Comparison of ENCODE assay signal across 8 mouse cellular contexts in genomic region chr2:49727199-49727598, GRCm38 (mm10).
DNase-seq lines count a peak whose midpoint lies in the region; ATAC-seq lines count a peak whose summit lies in the region.

No protein-coding gene starts in this region.

- no peaks in the 10 kb centered on the region for H3K9me3 ChIP-seq in embryonic facial prominence, embryonic 11.5 days (replicated peaks; ENCODE audit: control insufficient read depth, low read length)
- H3K9me3 ChIP-seq in kidney, embryonic 15.5 days (replicated peaks): no peaks in the 10 kb centered on the region
- no peaks in the 10 kb centered on the region for H3K9me3 ChIP-seq in limb, embryonic 15.5 days

- H3K4me1 ChIP-seq in embryonic facial prominence, embryonic 11.5 days (ENCODE audit: control insufficient read depth, insufficient read depth, low read length): no peaks in the 10 kb centered on the region
- peaks cover 35% of the 10 kb centered on the region for H3K4me1 ChIP-seq in kidney, embryonic 15.5 days
- peaks cover 6% of the 10 kb centered on the region; the same call in 1 of the 2 replicates for H3K4me1 ChIP-seq in limb, embryonic 15.5 days

- H3K4me3 ChIP-seq in embryonic facial prominence, embryonic 11.5 days (ENCODE audit: low read depth, low read length): no peak overlapping the region
- H3K4me3 ChIP-seq in kidney, embryonic 15.5 days (replicated peaks): no peak overlapping the region
- no peak overlapping the region for H3K4me3 ChIP-seq in limb, embryonic 15.5 days

- no peaks in the 10 kb centered on the region for H3K36me3 ChIP-seq in embryonic facial prominence, embryonic 11.5 days (replicated peaks; ENCODE audit: control insufficient read depth, insufficient read depth, low read depth, low read length)
- H3K36me3 ChIP-seq in kidney, embryonic 15.5 days: no peaks in the 10 kb centered on the region
- H3K36me3 ChIP-seq in limb, embryonic 15.5 days: no peaks in the 10 kb centered on the region

- WGBS in embryonic facial prominence, embryonic 11.5 days: 21% methylated on average over 7 of the region's 7 CpGs
- WGBS in kidney, embryonic 15.5 days: 16% methylated on average over 7 of the region's 7 CpGs
- 11% methylated on average over 7 of the region's 7 CpGs for WGBS in limb, embryonic 15.5 days

- no peak overlapping the region for H3K9ac ChIP-seq in embryonic facial prominence, embryonic 11.5 days (replicated peaks; ENCODE audit: low read length)
- no peak overlapping the region for H3K9ac ChIP-seq in kidney, embryonic 15.5 days
- no peak overlapping the region for H3K9ac ChIP-seq in limb, embryonic 15.5 days

- DNase-seq in adipocyte (ENCODE audit: low spot score): peak; percentile 85
- DNase-seq in embryonic facial prominence, embryonic 11.5 days (ENCODE audit: low spot score): peak; percentile 88
- DNase-seq in heart, adult 9 months (ENCODE audit: low spot score in 2 of 2): peak; percentile 65 to 66
- DNase-seq in natural killer cell, adult 2 months (ENCODE audit: low spot score in 2 of 2): peak; percentile 13 to 28
- DNase-seq in testis, postnatal 14 days (ENCODE audit: low spot score): peak; percentile 47

- ATAC-seq in CD4-positive, CD25-positive, alpha-beta regulatory T cell, adult 4 months: peak; percentile 96
- 0 out of 2 replicates have a peak, but pooled peaks have one; percentile 53 for ATAC-seq in embryonic facial prominence, embryonic 11.5 days (replicated peaks; ENCODE audit: insufficient number of reproducible peaks, low FRiP score, low TSS enrichment, low read depth)
- ATAC-seq in kidney, embryonic 15.5 days (replicated peaks; ENCODE audit: low FRiP score): peak; percentile 77
- peak; percentile 70 for ATAC-seq in limb, embryonic 15.5 days (ENCODE audit: insufficient number of reproducible peaks, low FRiP score, low TSS enrichment, low read depth)

- H3K27ac ChIP-seq in embryonic facial prominence, embryonic 11.5 days (replicated peaks; ENCODE audit: low read depth, low read length): no peak overlapping the region; the same call in 1 of the 2 replicates
- H3K27ac ChIP-seq in kidney, embryonic 15.5 days: peak overlapping the region; percentile 29; the same call in 1 of the 2 replicates
- no peak overlapping the region for H3K27ac ChIP-seq in limb, embryonic 15.5 days

- H3K27me3 ChIP-seq in embryonic facial prominence, embryonic 11.5 days (ENCODE audit: control insufficient read depth, insufficient read depth, low read length): no peaks in the 10 kb centered on the region
- no peaks in the 10 kb centered on the region for H3K27me3 ChIP-seq in kidney, embryonic 15.5 days
- H3K27me3 ChIP-seq in limb, embryonic 15.5 days: no peaks in the 10 kb centered on the region

- H3K4me2 ChIP-seq in embryonic facial prominence, embryonic 11.5 days (ENCODE audit: low read depth, low read length): no peak overlapping the region
- H3K4me2 ChIP-seq in kidney, embryonic 15.5 days: no peak overlapping the region
- no peak overlapping the region for H3K4me2 ChIP-seq in limb, embryonic 15.5 days

Comparison
In these comparisons a context has a peak if more than half of its experiments do, and no peak if none do; other contexts are left out.
1. DNase-seq: peak in every context shown above with its lines; median percentile 88 in embryonic facial prominence, embryonic 11.5 days; 85 in adipocyte; 66 in heart, adult 9 months; 47 in testis, postnatal 14 days; 20 in natural killer cell, adult 2 months.